Mouse (Mus musculus) midbrain, embryonic 16.5 days (tissue): ENCODE results near the gene Slc24a3. TPM values are rescaled to one million over a fixed set of nuclear protein-coding genes. Genes with fewer than 3 reads are reported as not detected.
A peak's percentile ranks its signal among the peaks of the same experiment; 100 is the strongest.

ENCODE experiments used
- ATAC-seq: fragments of 200-750 bp; cut with Nextera tagmentation; 2 replicates; pipeline ENCODE4 v1.8.0; 2017; ENCODE audit warnings: moderate TSS enrichment
- H3K27ac ChIP-seq: fragments of 300-500 bp; sonication (generic); 2 replicates; pipeline ENCODE4 v1.5.1; 2014; ENCODE audit warnings: mild to moderate bottlenecking, low read length, mixed read lengths
- H3K27me3 ChIP-seq: fragments of 300-500 bp; sonication (generic); 2 replicates; pipeline ENCODE4 v1.6.1; 2014; ENCODE audit warnings: low read depth, low read length, mixed read lengths; ENCODE audit not compliant: control insufficient read depth, insufficient read depth
- H3K36me3 ChIP-seq: fragments of 300-500 bp; sonication (generic); 2 replicates; pipeline ENCODE4 v1.6.1; 2014; ENCODE audit warnings: mild to moderate bottlenecking, low read length, moderate library complexity, mixed read lengths; ENCODE audit not compliant: control insufficient read depth, insufficient read depth
- H3K4me1 ChIP-seq: fragments of 300-500 bp; sonication (generic); 2 replicates; pipeline ENCODE4 v1.6.1; 2014; ENCODE audit warnings: mild to moderate bottlenecking, low read length, mixed read lengths; ENCODE audit not compliant: control insufficient read depth, insufficient read depth
- H3K4me2 ChIP-seq: fragments of 300-500 bp; sonication (generic); 2 replicates; pipeline ENCODE4 v1.6.1; 2014; ENCODE audit warnings: mild to moderate bottlenecking, low read length, mixed read lengths
- H3K4me3 ChIP-seq: fragments of 300-500 bp; sonication (generic); 2 replicates; pipeline ENCODE4 v1.5.1; 2014; ENCODE audit warnings: low read depth, mild to moderate bottlenecking, low read length, moderate library complexity, mixed read lengths
- H3K9ac ChIP-seq: fragments of 300-500 bp; sonication (generic); 2 replicates; pipeline ENCODE4 v1.6.1; 2014; ENCODE audit warnings: low read depth, low read length, mixed read lengths
- H3K9me3 ChIP-seq: fragments of 300-500 bp; sonication (generic); replicated peaks from 2 replicates; pipeline ENCODE4 v1.6.1; 2014; ENCODE audit warnings: mild to moderate bottlenecking, low read length, mixed read lengths; ENCODE audit not compliant: control insufficient read depth, poor library complexity, severe bottlenecking
- WGBS: fragments of 180-500 bp; shearing (Covaris S2); extraction: QIAGEN DNeasy Blood & Tissue Kit; methylation state at CpG from one replicate; pipeline ENCODE4 v1.1.7; 2014; 5-methylcytosine and 5-hydroxymethylcytosine counted together
- polyA plus RNA-seq: library from polyadenylated mRNA; unstranded; fragments of >200 nt; fragmentation: Nextera tagmentation; extraction: Ambion mirVana; gene quantifications from 2 replicates; pipeline ENCODE4 v1.2.1, GENCODE M21; 2015

Gene Slc24a3
- polyA plus RNA-seq, result 17.4 and 18.7 TPM in 2 replicates

GRCm38 (mm10) chr2:145167664-145168360 lies at the start of gene Slc24a3:
Gene Slc24a3, plus strand, starts transcription at chr2:145167754.
- WGBS, result under 1% methylated on average over 38 of the region's 100 CpGs
- Histone ChIP-seq H3K27me3 (no peaks in the 10 kb centered on the region), H3K27ac (peak within 1 kb of the TSS; percentile 96), H3K4me3 (peak within 1 kb of the TSS; percentile 67), H3K9me3 (no peaks in the 10 kb centered on the region), H3K36me3 (no peaks in the 10 kb centered on the region), H3K9ac (peak within 1 kb of the TSS; percentile 84), H3K4me2 (peak within 1 kb of the TSS; percentile 82), H3K4me1 (peaks cover 21% of the 10 kb centered on the region)
- ATAC-seq, result peak; percentile 94

- Histone ChIP-seq H3K9me3 (no peaks in the 10 kb centered on the region), H3K9ac (no peak overlapping the region), H3K27me3 (no peaks in the 10 kb centered on the region), H3K36me3 (no peaks in the 10 kb centered on the region), H3K4me1 (no peaks in the 10 kb centered on the region), H3K4me3 (no peak overlapping the region), H3K27ac (no peak overlapping the region), H3K4me2 (no peak overlapping the region)
- 87% methylated on average over 5 of the region's 5 CpGs for WGBS
- ATAC-seq, result no peak
These were observed 49.8 kb upstream of the Slc24a3 start for GRCm38 (mm10) chr2:145117762-145118161.

GRCm38 (mm10) chr2:145127747-145128146 lies 39.8 kb upstream of the Slc24a3 start:
- 88% methylated on average over 3 of the region's 3 CpGs for WGBS
- H3K9ac ChIP-seq, result no peak overlapping the region
- H3K9me3 ChIP-seq, result no peaks in the 10 kb centered on the region
- H3K36me3 ChIP-seq, result no peaks in the 10 kb centered on the region
- ATAC-seq, result no peak
- H3K4me3 ChIP-seq, result no peak overlapping the region
- H3K27me3 ChIP-seq, result no peaks in the 10 kb centered on the region
- H3K4me1 ChIP-seq, result no peaks in the 10 kb centered on the region
- no peak overlapping the region for H3K27ac ChIP-seq
- H3K4me2 ChIP-seq, result no peak overlapping the region

- ATAC-seq, result no peak
- Histone ChIP-seq H3K36me3 (no peaks in the 10 kb centered on the region), H3K27me3 (no peaks in the 10 kb centered on the region), H3K9me3 (no peaks in the 10 kb centered on the region), H3K27ac (no peak overlapping the region), H3K9ac (no peak overlapping the region), H3K4me3 (no peak overlapping the region), H3K4me2 (no peak overlapping the region), H3K4me1 (no peaks in the 10 kb centered on the region)
- 60% methylated on average over 4 of the region's 4 CpGs for WGBS
These were observed 30.8 kb upstream of the Slc24a3 start for GRCm38 (mm10) chr2:145136625-145137291.

- H3K4me1 ChIP-seq, result no peaks in the 10 kb centered on the region
- 83% methylated on average over 1 of the region's 1 CpGs for WGBS
- no peak for ATAC-seq
- no peaks in the 10 kb centered on the region for H3K36me3 ChIP-seq
- no peaks in the 10 kb centered on the region for H3K27me3 ChIP-seq
- no peak overlapping the region for H3K4me3 ChIP-seq
- no peak overlapping the region for H3K4me2 ChIP-seq
- H3K9me3 ChIP-seq, result no peaks in the 10 kb centered on the region
- no peak overlapping the region for H3K9ac ChIP-seq
- H3K27ac ChIP-seq, result no peak overlapping the region
These were observed 17.1 kb upstream of the Slc24a3 start for GRCm38 (mm10) chr2:145150407-145150806.

- Histone ChIP-seq H3K36me3 (no peaks in the 10 kb centered on the region), H3K4me2 (no peak overlapping the region), H3K27ac (no peak overlapping the region), H3K4me3 (no peak overlapping the region), H3K9me3 (no peaks in the 10 kb centered on the region), H3K4me1 (no peaks in the 10 kb centered on the region), H3K9ac (no peak overlapping the region), H3K27me3 (no peaks in the 10 kb centered on the region)
- no peak for ATAC-seq
- WGBS, result 88% methylated on average over 3 of the region's 3 CpGs
These were observed 16.7 kb upstream of the Slc24a3 start for GRCm38 (mm10) chr2:145150821-145151220.

- H3K27ac ChIP-seq, result no peak overlapping the region
- no peak overlapping the region for H3K4me2 ChIP-seq
- H3K4me1 ChIP-seq, result no peaks in the 10 kb centered on the region
- H3K9me3 ChIP-seq, result no peaks in the 10 kb centered on the region
- no peaks in the 10 kb centered on the region for H3K27me3 ChIP-seq
- no peaks in the 10 kb centered on the region for H3K36me3 ChIP-seq
- ATAC-seq, result no peak
- no peak overlapping the region for H3K9ac ChIP-seq
- no peak overlapping the region for H3K4me3 ChIP-seq
- WGBS, result 85% methylated on average over 1 of the region's 1 CpGs
These were observed 15.3 kb upstream of the Slc24a3 start for GRCm38 (mm10) chr2:145152281-145152680.

- no peak for ATAC-seq
- no peak overlapping the region for H3K9ac ChIP-seq
- no peak overlapping the region for H3K27ac ChIP-seq
- no peaks in the 10 kb centered on the region for H3K4me1 ChIP-seq
- no peaks in the 10 kb centered on the region for H3K36me3 ChIP-seq
- 84% methylated on average over 1 of the region's 1 CpGs for WGBS
- no peaks in the 10 kb centered on the region for H3K27me3 ChIP-seq
- no peak overlapping the region for H3K4me3 ChIP-seq
- no peaks in the 10 kb centered on the region for H3K9me3 ChIP-seq
- no peak overlapping the region for H3K4me2 ChIP-seq
These were observed 8.6 kb upstream of the Slc24a3 start for GRCm38 (mm10) chr2:145158972-145159371.

GRCm38 (mm10) chr2:145161046-145161700 lies 6.4 kb upstream of the Slc24a3 start:
- Histone ChIP-seq H3K9me3 (no peaks in the 10 kb centered on the region), H3K4me2 (no peak overlapping the region), H3K36me3 (no peaks in the 10 kb centered on the region), H3K27ac (no peak overlapping the region), H3K9ac (no peak overlapping the region), H3K4me3 (no peak overlapping the region), H3K27me3 (no peaks in the 10 kb centered on the region), H3K4me1 (no peaks in the 10 kb centered on the region)
- ATAC-seq, result no peak
- 26% methylated on average over 12 of the region's 12 CpGs for WGBS
